Mouse (Mus musculus) ES-Bruce4 (cell line): ENCODE data around the gene Plekhf1.

Experiments
- CTCF ChIP-seq: IDR thresholded peaks from one replicate; pipeline ENCODE4 v1.8.1; 2011; ENCODE audit warnings: low read depth, low read length
- POLR2A ChIP-seq: IDR thresholded peaks from one replicate; pipeline ENCODE4 v1.8.1; 2011; ENCODE audit warnings: low read length; ENCODE audit not compliant: insufficient read depth

- TF ChIP-seq CTCF (no peak), POLR2A (no peak)
Measured at GRCm38 (mm10) chr7:38176056-38176455, 51.8 kb downstream of the Plekhf1 start.
